Comparison of ENCODE assay signal across 1 mouse cellular context in the genomic region with DNA sequence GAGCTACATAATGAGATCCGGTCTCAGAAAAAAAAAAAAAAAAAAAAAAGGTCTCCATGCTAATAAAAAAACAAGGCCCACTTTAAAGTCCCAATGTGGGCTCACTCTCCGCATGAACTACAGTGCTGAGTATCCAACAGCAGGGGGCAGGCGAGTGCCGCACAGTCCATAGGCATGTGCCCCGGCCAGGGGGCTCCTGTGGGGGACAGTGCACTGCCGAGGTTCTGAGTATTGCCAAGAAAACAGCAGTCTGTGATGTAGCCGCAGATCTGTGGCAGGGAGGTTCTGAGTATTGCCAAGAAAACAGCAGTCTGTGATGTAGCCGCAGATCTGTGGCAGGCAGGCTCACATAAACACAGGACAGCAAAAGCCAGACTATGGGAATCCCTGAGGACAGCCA.
TF ChIP-seq lines count a peak whose summit lies in the region.

No protein-coding gene starts in this region.

TF ChIP-seq in CH12.LX, 34 proteins besides CTCF, POLR2A, EP300 and RAD21 (continued from another document):
- TF ChIP-seq POLR2AphosphoS2 (IDR thresholded peaks at IDR 0.05; ENCODE audit: low read depth, low read length) (no peak), CHD1 (IDR thresholded peaks at IDR 0.05; ENCODE audit: low read depth, low read length) (no peak), ETS1 (conservative IDR thresholded peaks at IDR 0.05; ENCODE audit: low read depth, low read length) (no peak), MAX (IDR thresholded peaks at IDR 0.05; ENCODE audit: low read length) (0 out of 2 replicates have a peak, but pooled peaks have one; percentile 18), PAX5 (IDR thresholded peaks at IDR 0.05; ENCODE audit: low read length) (no peak), ZKSCAN1 (IDR thresholded peaks at IDR 0.05; ENCODE audit: borderline replicate concordance, low read depth, low read length) (no peak), GABPA (IDR thresholded peaks at IDR 0.05; ENCODE audit: insufficient replicate concordance, low read depth, low read length) (no peak), E2F4 (IDR thresholded peaks at IDR 0.05; ENCODE audit: insufficient replicate concordance, low read depth, low read length) (no peak), JUN (IDR thresholded peaks at IDR 0.05; ENCODE audit: insufficient read depth, low read depth, low read length) (no peak), NRF1 (IDR thresholded peaks at IDR 0.05; ENCODE audit: low read depth, low read length) (no peak)
